Mouse (Mus musculus) hindbrain, embryonic 14.5 days (tissue): Measurements from ENCODE around the gene C1qtnf6. TPM values are rescaled to one million over a fixed set of nuclear protein-coding genes. Genes with fewer than 3 reads are reported as not detected.

ENCODE experiments used
- ATAC-seq: fragments of 200-750 bp; cut with Nextera tagmentation; 2 replicates; pipeline ENCODE4 v1.8.0; 2017; ENCODE audit warnings: moderate number of reproducible peaks, mild to moderate bottlenecking, moderate TSS enrichment, moderate library complexity; ENCODE audit not compliant: low FRiP score
- DNase-seq: peaks from one replicate; pipeline ENCODE4 v3.0.0-alpha.2; 2015; ENCODE audit warnings: low spot score
- H3K27ac ChIP-seq: fragments of 300-500 bp; sonication (generic); 2 replicates; pipeline ENCODE4 v1.5.1; 2014; ENCODE audit warnings: mild to moderate bottlenecking, moderate library complexity
- H3K27me3 ChIP-seq: fragments of 300-500 bp; sonication (generic); 2 replicates; pipeline ENCODE4 v1.6.1; 2014; ENCODE audit warnings: mild to moderate bottlenecking, low read length, mixed read lengths; ENCODE audit not compliant: control insufficient read depth, insufficient read depth
- H3K36me3 ChIP-seq: fragments of 300-500 bp; sonication (generic); replicated peaks from 2 replicates; pipeline ENCODE4 v1.6.1; 2014; ENCODE audit not compliant: control insufficient read depth, insufficient read depth
- H3K4me1 ChIP-seq: fragments of 300-500 bp; sonication (generic); replicated peaks from 2 replicates; pipeline ENCODE4 v1.6.1; 2014; ENCODE audit warnings: antibody characterized with exemption, low read length, mixed read lengths; ENCODE audit not compliant: control insufficient read depth, insufficient read depth
- H3K4me2 ChIP-seq: fragments of 300-500 bp; sonication (generic); replicated peaks from 2 replicates; pipeline ENCODE4 v1.6.1; 2014; ENCODE audit warnings: mild to moderate bottlenecking, moderate library complexity
- H3K4me3 ChIP-seq: fragments of 300-500 bp; sonication (generic); replicated peaks from 2 replicates; pipeline ENCODE4 v1.5.1; 2014; ENCODE audit warnings: mild to moderate bottlenecking, low read length
- H3K9ac ChIP-seq: fragments of 300-500 bp; sonication (generic); 2 replicates; pipeline ENCODE4 v1.6.1; 2014
- H3K9me3 ChIP-seq: fragments of 300-500 bp; sonication (generic); 2 replicates; pipeline ENCODE4 v1.6.1; 2016; ENCODE audit warnings: low read length; ENCODE audit not compliant: control insufficient read depth
- WGBS: fragments of 180-500 bp; shearing (Covaris S2); extraction: QIAGEN DNeasy Blood & Tissue Kit; methylation state at CpG from one replicate; pipeline ENCODE4 v1.1.7; 2014; 5-methylcytosine and 5-hydroxymethylcytosine counted together
- polyA plus RNA-seq: library from polyadenylated mRNA; unstranded; fragments of >200 nt; fragmentation: Nextera tagmentation; extraction: Ambion mirVana; gene quantifications from 2 replicates; pipeline ENCODE4 v1.2.1, GENCODE M21; 2014

Gene C1qtnf6
- polyA plus RNA-seq, 1 experiment from 2014 or later, result 9.5 TPM

- Histone ChIP-seq H3K9ac (no peak within 1 kb of the TSS), H3K27me3 (no peaks in the 10 kb centered on the region), H3K4me2 (no peak within 1 kb of the TSS), H3K9me3 (no peaks in the 10 kb centered on the region), H3K4me3 (no peak within 1 kb of the TSS), H3K36me3 (no peaks in the 10 kb centered on the region), H3K4me1 (no peaks in the 10 kb centered on the region), H3K27ac (no peak within 1 kb of the TSS)
- ATAC-seq (no peak), DNase-seq (no peak)
- 93% methylated on average over 11 of the region's 11 CpGs for WGBS
Observed at GRCm38 (mm10) chr15:78494968-78495406, 36.2 kb downstream of the C1qtnf6 start, which contains the start of gene Il2rb. Gene Il2rb (minus strand): TSS chr15:78495271.

GRCm38 (mm10) chr15:78493401-78494010, 37.7 kb downstream of the C1qtnf6 start:
- no peaks in the 10 kb centered on the region for H3K4me1 ChIP-seq
- H3K4me3 ChIP-seq, result no peak overlapping the region
- H3K27me3 ChIP-seq, result no peaks in the 10 kb centered on the region
- H3K27ac ChIP-seq, result no peak overlapping the region
- no peak overlapping the region for H3K9ac ChIP-seq
- no peaks in the 10 kb centered on the region for H3K36me3 ChIP-seq
- DNase-seq (no peak), ATAC-seq (no peak)
- no peak overlapping the region for H3K4me2 ChIP-seq
- no peaks in the 10 kb centered on the region for H3K9me3 ChIP-seq
- WGBS, result 75% methylated on average over 10 of the region's 10 CpGs

- DNase-seq, result no peak
- Histone ChIP-seq H3K4me2 (no peak overlapping the region), H3K4me3 (no peak overlapping the region), H3K4me1 (no peaks in the 10 kb centered on the region), H3K9ac (no peak overlapping the region), H3K9me3 (no peaks in the 10 kb centered on the region), H3K27ac (no peak overlapping the region), H3K36me3 (no peaks in the 10 kb centered on the region), H3K27me3 (no peaks in the 10 kb centered on the region)
- ATAC-seq, result no peak
- 92% methylated on average over 3 of the region's 3 CpGs for WGBS
Observed at GRCm38 (mm10) chr15:78491301-78491700, 39.9 kb downstream of the C1qtnf6 start.

GRCm38 (mm10) chr15:78489906-78490305, 41.3 kb downstream of the C1qtnf6 start:
- DNase-seq, result no peak
- Histone ChIP-seq H3K27me3 (no peaks in the 10 kb centered on the region), H3K27ac (no peak overlapping the region), H3K4me3 (no peak overlapping the region), H3K4me2 (no peak overlapping the region), H3K4me1 (no peaks in the 10 kb centered on the region), H3K36me3 (no peaks in the 10 kb centered on the region), H3K9me3 (no peaks in the 10 kb centered on the region), H3K9ac (no peak overlapping the region)
- WGBS, result 84% methylated on average over 8 of the region's 8 CpGs
- ATAC-seq, result no peak

GRCm38 (mm10) chr15:78489248-78489647, 42.0 kb downstream of the C1qtnf6 start:
- H3K9ac ChIP-seq, result no peak overlapping the region
- H3K4me1 ChIP-seq, result no peaks in the 10 kb centered on the region
- no peak overlapping the region for H3K27ac ChIP-seq
- H3K36me3 ChIP-seq, result no peaks in the 10 kb centered on the region
- no peaks in the 10 kb centered on the region for H3K27me3 ChIP-seq
- H3K9me3 ChIP-seq, result no peaks in the 10 kb centered on the region
- no peak for ATAC-seq
- no peak for DNase-seq
- no peak overlapping the region for H3K4me2 ChIP-seq
- WGBS, result 90% methylated on average over 3 of the region's 3 CpGs
- H3K4me3 ChIP-seq, result no peak overlapping the region

GRCm38 (mm10) chr15:78487066-78487465, 44.1 kb downstream of the C1qtnf6 start:
- Histone ChIP-seq H3K4me1 (no peaks in the 10 kb centered on the region), H3K36me3 (no peaks in the 10 kb centered on the region), H3K4me2 (no peak overlapping the region), H3K9ac (no peak overlapping the region), H3K27ac (no peak overlapping the region), H3K9me3 (no peaks in the 10 kb centered on the region), H3K4me3 (no peak overlapping the region), H3K27me3 (no peaks in the 10 kb centered on the region)
- no peak for ATAC-seq
- no peak for DNase-seq
- 69% methylated on average over 4 of the region's 4 CpGs for WGBS

- Histone ChIP-seq H3K4me2 (no peak overlapping the region), H3K36me3 (no peaks in the 10 kb centered on the region), H3K27ac (no peak overlapping the region), H3K9me3 (no peaks in the 10 kb centered on the region), H3K4me1 (no peaks in the 10 kb centered on the region), H3K9ac (no peak overlapping the region), H3K27me3 (no peaks in the 10 kb centered on the region), H3K4me3 (no peak overlapping the region)
- DNase-seq, result no peak
- 100% methylated on average over 1 of the region's 1 CpGs for WGBS
- ATAC-seq, result no peak
Observed at GRCm38 (mm10) chr15:78486564-78486963, 44.7 kb downstream of the C1qtnf6 start.

- Histone ChIP-seq H3K27ac (no peak overlapping the region), H3K4me1 (no peaks in the 10 kb centered on the region), H3K4me2 (no peak overlapping the region), H3K4me3 (no peak overlapping the region), H3K27me3 (no peaks in the 10 kb centered on the region), H3K36me3 (no peaks in the 10 kb centered on the region), H3K9ac (no peak overlapping the region), H3K9me3 (no peaks in the 10 kb centered on the region)
- DNase-seq (no peak), ATAC-seq (no peak)
- WGBS, result 83% methylated on average over 4 of the region's 4 CpGs
Observed at GRCm38 (mm10) chr15:78483311-78483710, 47.9 kb downstream of the C1qtnf6 start.

GRCm38 (mm10) chr15:78482518-78482917, 48.7 kb downstream of the C1qtnf6 start:
- Histone ChIP-seq H3K4me2 (no peak overlapping the region), H3K36me3 (no peaks in the 10 kb centered on the region), H3K9ac (no peak overlapping the region), H3K27ac (no peak overlapping the region), H3K4me3 (no peak overlapping the region), H3K4me1 (no peaks in the 10 kb centered on the region), H3K27me3 (no peaks in the 10 kb centered on the region), H3K9me3 (no peaks in the 10 kb centered on the region)
- no peak for DNase-seq
- 79% methylated on average over 3 of the region's 3 CpGs for WGBS
- no peak for ATAC-seq
